Mouse (Mus musculus): ENCODE data around the gene Mgme1.

GRCm38 (mm10) chr2:144248613-144249376 lies 21.7 kb upstream of the Mgme1 start:
- TF ChIP-seq CTCF (IDR thresholded peaks at IDR 0.05; ENCODE audit: borderline replicate concordance, insufficient read depth, low read length) (no peak), POLR2A (IDR thresholded peaks at IDR 0.05; ENCODE audit: low read depth, low read length) (no peak)

All from embryonic fibroblast, embryonic 13.5 days (primary cell).